Mouse (Mus musculus): ENCODE results near the gene Slc2a13. TPM values are rescaled to one million over a fixed set of nuclear protein-coding genes. Genes with fewer than 3 reads are reported as not detected.

Slc2a13 gene
- 6.5 and 16.4 TPM in 2 replicates for polyA plus RNA-seq (2021; fragmentation: Nextera tagmentation)
- long read RNA-seq, experiment 1, full-length matches to known transcripts, result 1 of 34 reads
- long read RNA-seq, experiment 1, partial matches to known transcripts, result 4 of 34 reads
- long read RNA-seq, experiment 1, other reads (novel, unspliced or antisense), result 29 of 34 reads
- long read RNA-seq, experiment 2, partial matches to known transcripts, result 0 of 31 reads
- long read RNA-seq, experiment 2, other reads (novel, unspliced or antisense), result 31 of 31 reads

GRCm38 (mm10) chr15:91573111-91573538 lies at the start of gene Slc2a13:
Gene Slc2a13, minus strand, starts transcription at chr15:91573261.

Other genes starting within 250 kb of the Slc2a13 start
- gene Lrrk2, start 99.9 kb upstream of the Slc2a13 start, polyA plus RNA-seq (2021; fragmentation: Nextera tagmentation), result 10.8 and 17.0 TPM in 2 replicates